16 mouse cellular contexts compared by ENCODE assay signal in the genomic region with DNA sequence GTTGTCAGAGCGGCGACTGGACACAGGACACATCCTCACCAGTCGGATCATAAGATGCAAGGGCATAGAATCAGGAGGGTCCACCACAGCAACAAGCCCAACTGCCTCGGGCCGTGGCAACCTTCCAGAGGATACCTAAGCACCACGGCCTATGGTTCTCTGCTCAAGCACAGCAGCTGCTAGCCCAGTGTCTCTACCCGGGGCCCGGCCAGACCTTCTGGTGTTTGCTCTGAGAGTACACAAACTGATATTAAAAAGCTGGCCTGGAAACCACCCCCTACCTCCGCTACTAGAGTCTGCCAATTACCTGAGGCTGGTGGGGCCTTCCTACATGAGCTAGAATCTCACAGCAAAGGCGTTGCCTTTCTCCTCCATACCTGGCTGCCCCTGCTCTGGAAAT.
DNase-seq lines count a peak whose midpoint lies in the region; ATAC-seq and TF ChIP-seq lines count a peak whose summit lies in the region.
"Had no signal": no experiment of that assay in that cellular context is flagged by ENCODE, and none has a peak within 500 bp of the region (broad histone marks: within the 10 kb centered on the region; RNA-seq: fewer than 3 reads in every experiment).

No protein-coding gene starts in this region.

- no peaks in the 10 kb centered on the region for H3K27me3 ChIP-seq in heart, embryonic 15.5 days
- no peaks in the 10 kb centered on the region for H3K27me3 ChIP-seq in stomach, embryonic 16.5 days (ENCODE audit: control insufficient read depth, insufficient read depth, low read length)
- no peaks in the 10 kb centered on the region for H3K27me3 ChIP-seq in stomach, postnatal 0 days (ENCODE audit: control insufficient read depth, insufficient read depth, low read length)
- H3K27me3 ChIP-seq in embryonic facial prominence, embryonic 14.5 days (replicated peaks; ENCODE audit: control insufficient read depth, insufficient read depth, low read length), result no peaks in the 10 kb centered on the region
- H3K27me3 ChIP-seq in neural tube, embryonic 15.5 days (replicated peaks), result no peaks in the 10 kb centered on the region
- H3K27me3 ChIP-seq in liver, embryonic 12.5 days (replicated peaks), result 0 out of 2 replicates have a peak, but pooled peaks cover 4% of the 10 kb centered on the region

- H3K4me3 ChIP-seq in heart, embryonic 15.5 days, result no peak overlapping the region
- H3K4me3 ChIP-seq in stomach, embryonic 16.5 days (replicated peaks; ENCODE audit: low read length), result no peak overlapping the region
- H3K4me3 ChIP-seq in stomach, postnatal 0 days (ENCODE audit: low read depth, low read length), result no peak overlapping the region
- H3K4me3 ChIP-seq in embryonic facial prominence, embryonic 14.5 days (ENCODE audit: low read depth, low read length), result no peak overlapping the region
- H3K4me3 ChIP-seq in neural tube, embryonic 15.5 days (replicated peaks), result no peak overlapping the region
- no peak overlapping the region for H3K4me3 ChIP-seq in liver, embryonic 12.5 days
- H3K4me3 ChIP-seq: megakaryocyte, embryonic 14.5 days had no signal

- peaks cover 58% of the 10 kb centered on the region for H3K4me1 ChIP-seq in heart, embryonic 15.5 days (replicated peaks)
- H3K4me1 ChIP-seq in stomach, embryonic 16.5 days (ENCODE audit: control insufficient read depth, insufficient read depth, low read length), result peaks cover 37% of the 10 kb centered on the region
- H3K4me1 ChIP-seq in stomach, postnatal 0 days (replicated peaks; ENCODE audit: control insufficient read depth, insufficient read depth), result peaks cover 6% of the 10 kb centered on the region; the same call in 1 of the 2 replicates
- peaks cover 31% of the 10 kb centered on the region for H3K4me1 ChIP-seq in embryonic facial prominence, embryonic 14.5 days (ENCODE audit: control insufficient read depth, insufficient read depth, low read length)
- H3K4me1 ChIP-seq in neural tube, embryonic 15.5 days, result peaks cover 65% of the 10 kb centered on the region
- peaks cover 8% of the 10 kb centered on the region for H3K4me1 ChIP-seq in liver, embryonic 12.5 days

- no peak overlapping the region for H3K9ac ChIP-seq in heart, embryonic 15.5 days
- H3K9ac ChIP-seq in stomach, embryonic 16.5 days (ENCODE audit: low read length), result no peak overlapping the region
- H3K9ac ChIP-seq in stomach, postnatal 0 days (ENCODE audit: low read length), result no peak overlapping the region
- peak overlapping the region; percentile 22; the same call in 1 of the 2 replicates for H3K9ac ChIP-seq in embryonic facial prominence, embryonic 14.5 days (ENCODE audit: low read depth, low read length)
- H3K9ac ChIP-seq in neural tube, embryonic 15.5 days (replicated peaks), result no peak overlapping the region
- no peak overlapping the region for H3K9ac ChIP-seq in liver, embryonic 12.5 days
- H3K9ac ChIP-seq: lung, embryonic 14.5 days had no signal

- H3K27ac ChIP-seq in heart, embryonic 15.5 days, result peak overlapping the region; percentile 85; the same call in 1 of the 2 replicates
- 0 out of 2 replicates have a peak overlapping the region, but pooled peaks have one; percentile 72 for H3K27ac ChIP-seq in stomach, embryonic 16.5 days (ENCODE audit: low read length)
- H3K27ac ChIP-seq in stomach, postnatal 0 days (replicated peaks), result no peak overlapping the region
- no peak overlapping the region for H3K27ac ChIP-seq in embryonic facial prominence, embryonic 14.5 days (replicated peaks; ENCODE audit: low read depth, low read length)
- H3K27ac ChIP-seq in neural tube, embryonic 15.5 days (replicated peaks), result 0 out of 2 replicates have a peak overlapping the region, but pooled peaks have one; percentile 10
- no peak overlapping the region for H3K27ac ChIP-seq in liver, embryonic 12.5 days

- no peak overlapping the region for H3K4me2 ChIP-seq in heart, embryonic 15.5 days
- H3K4me2 ChIP-seq in stomach, embryonic 16.5 days (ENCODE audit: low read depth, low read length), result no peak overlapping the region
- no peak overlapping the region for H3K4me2 ChIP-seq in stomach, postnatal 0 days (replicated peaks; ENCODE audit: low read depth)
- no peak overlapping the region for H3K4me2 ChIP-seq in embryonic facial prominence, embryonic 14.5 days (ENCODE audit: low read depth, low read length)
- H3K4me2 ChIP-seq in neural tube, embryonic 15.5 days, result no peak overlapping the region
- H3K4me2 ChIP-seq in liver, embryonic 12.5 days, result no peak overlapping the region
- H3K4me2 ChIP-seq: lung, embryonic 14.5 days had no signal

- TF ChIP-seq EP300 in stomach, postnatal 0 days (optimal IDR thresholded peaks at IDR 0.05), result no peak

- no peak for TF ChIP-seq CTCF in stomach, postnatal 0 days (IDR thresholded peaks at IDR 0.05; ENCODE audit: low read depth)

- H3K9me3 ChIP-seq in heart, embryonic 15.5 days (replicated peaks), result no peaks in the 10 kb centered on the region
- H3K9me3 ChIP-seq in stomach, embryonic 16.5 days (replicated peaks; ENCODE audit: control insufficient read depth, low read length), result no peaks in the 10 kb centered on the region
- no peaks in the 10 kb centered on the region for H3K9me3 ChIP-seq in stomach, postnatal 0 days (ENCODE audit: control insufficient read depth, low read length)
- no peaks in the 10 kb centered on the region for H3K9me3 ChIP-seq in embryonic facial prominence, embryonic 14.5 days (ENCODE audit: control insufficient read depth, low read length)
- H3K9me3 ChIP-seq in neural tube, embryonic 15.5 days (replicated peaks), result no peaks in the 10 kb centered on the region
- H3K9me3 ChIP-seq in liver, embryonic 12.5 days (replicated peaks), result no peaks in the 10 kb centered on the region
- H3K9me3 ChIP-seq: megakaryocyte, embryonic 14.5 days had no signal

- ATAC-seq in heart, embryonic 15.5 days (replicated peaks; ENCODE audit: insufficient number of reproducible peaks, insufficient read depth, low FRiP score, low read depth), result no peak
- no peak for ATAC-seq in stomach, embryonic 16.5 days (ENCODE audit: insufficient read depth, low FRiP score)
- ATAC-seq in stomach, postnatal 0 days (ENCODE audit: low FRiP score, low TSS enrichment), result no peak
- ATAC-seq in embryonic facial prominence, embryonic 14.5 days (ENCODE audit: low read depth), result no peak
- ATAC-seq in neural tube, embryonic 15.5 days (ENCODE audit: low FRiP score), result no peak
- no peak for ATAC-seq in liver, embryonic 12.5 days

- H3K36me3 ChIP-seq in heart, embryonic 15.5 days, result 0 out of 2 replicates have a peak, but pooled peaks cover 10% of the 10 kb centered on the region
- H3K36me3 ChIP-seq in stomach, embryonic 16.5 days (ENCODE audit: control insufficient read depth, insufficient read depth, low read length), result peaks cover 11% of the 10 kb centered on the region; the same call in 1 of the 2 replicates
- peaks cover 21% of the 10 kb centered on the region; the same call in 1 of the 2 replicates for H3K36me3 ChIP-seq in stomach, postnatal 0 days (ENCODE audit: control insufficient read depth, insufficient read depth, low read length)
- peaks cover 60% of the 10 kb centered on the region for H3K36me3 ChIP-seq in embryonic facial prominence, embryonic 14.5 days (ENCODE audit: control insufficient read depth, insufficient read depth, low read length)
- H3K36me3 ChIP-seq in neural tube, embryonic 15.5 days, result peaks cover 30% of the 10 kb centered on the region
- peaks cover 13% of the 10 kb centered on the region for H3K36me3 ChIP-seq in liver, embryonic 12.5 days

- intact Hi-C loops in heart, postnatal 36 days (cut with DNase I), result no loop called here

- WGBS in heart, embryonic 15.5 days, result 90% methylated on average over 10 of the region's 10 CpGs
- WGBS in stomach, embryonic 16.5 days, result 72% methylated on average over 10 of the region's 10 CpGs
- 72% methylated on average over 10 of the region's 10 CpGs for WGBS in stomach, postnatal 0 days
- WGBS in embryonic facial prominence, embryonic 14.5 days, result 85% methylated on average over 10 of the region's 10 CpGs
- 72% methylated on average over 10 of the region's 10 CpGs for WGBS in neural tube, embryonic 15.5 days
- WGBS in liver, embryonic 12.5 days (ENCODE audit: insufficient replicate concordance), result 77% methylated on average over 10 of the region's 10 CpGs

- DNase-seq in heart, postnatal 36 days, result no peak
- no peak for DNase-seq in stomach, postnatal 0 days (ENCODE audit: low spot score)
- DNase-seq in embryonic facial prominence, embryonic 14.5 days (ENCODE audit: low spot score), result no peak
- no peak for DNase-seq in adrenal gland, postnatal 36 days
- DNase-seq: embryo, embryonic 11 days; gastrocnemius, postnatal 36 days; heart, postnatal 10 days; kidney, adult 2 months; liver; lung, embryonic 14.5 days; thymus, adult 2 months had no signal

Comparison
In these comparisons a context has a peak if more than half of its experiments do, and no peak if none do; other contexts are left out.
1. H3K27ac ChIP-seq: peak in heart, embryonic 15.5 days (single experiment), stomach, embryonic 16.5 days (single experiment) and neural tube, embryonic 15.5 days (single experiment); none in stomach, postnatal 0 days (single experiment), embryonic facial prominence, embryonic 14.5 days (single experiment) and liver, embryonic 12.5 days (single experiment).